Mouse (Mus musculus) neural tube, embryonic 12.5 days (tissue): ENCODE data around the gene Tsfm. TPM values are rescaled to one million over a fixed set of nuclear protein-coding genes. Genes with fewer than 3 reads are reported as not detected.
A peak's percentile ranks its signal among the peaks of the same experiment; 100 is the strongest.
"Not testable (repeated sequence)": the region's sequence is repeated elsewhere in the genome, so short reads cannot be mapped to it uniquely, and the experiment has no call there.

Source experiments
- ATAC-seq: fragments of 200-750 bp; cut with Nextera tagmentation; 2 replicates; pipeline ENCODE4 v1.8.0; 2017; ENCODE audit warnings: low read depth, mild to moderate bottlenecking, moderate TSS enrichment, moderate library complexity; ENCODE audit not compliant: low FRiP score
- H3K27ac ChIP-seq: fragments of 300-500 bp; sonication (generic); 2 replicates; pipeline ENCODE4 v1.5.1; 2016
- H3K27me3 ChIP-seq: fragments of 300-500 bp; sonication (generic); replicated peaks from 2 replicates; pipeline ENCODE4 v1.6.1; 2016; ENCODE audit warnings: mild to moderate bottlenecking
- H3K36me3 ChIP-seq: fragments of 300-500 bp; sonication (generic); 2 replicates; pipeline ENCODE4 v1.6.1; 2016; ENCODE audit warnings: mild to moderate bottlenecking
- H3K4me1 ChIP-seq: fragments of 300-500 bp; sonication (generic); 2 replicates; pipeline ENCODE4 v1.6.1; 2016
- H3K4me2 ChIP-seq: fragments of 300-500 bp; sonication (generic); replicated peaks from 2 replicates; pipeline ENCODE4 v1.6.1; 2016; ENCODE audit warnings: mild to moderate bottlenecking
- H3K4me3 ChIP-seq: fragments of 300-500 bp; sonication (generic); 2 replicates; pipeline ENCODE4 v1.5.1; 2016
- H3K9ac ChIP-seq: fragments of 300-500 bp; sonication (generic); 2 replicates; pipeline ENCODE4 v1.6.1; 2016; ENCODE audit warnings: mild to moderate bottlenecking
- H3K9me3 ChIP-seq: fragments of 300-500 bp; sonication (generic); 2 replicates; pipeline ENCODE4 v1.6.1; 2016; ENCODE audit warnings: mild to moderate bottlenecking
- WGBS: fragments of 180-500 bp; shearing (Covaris S2); methylation state at CpG from one replicate; pipeline ENCODE4 v1.1.7; 2016; 5-methylcytosine and 5-hydroxymethylcytosine counted together
- polyA plus RNA-seq: library from polyadenylated mRNA; unstranded; fragments of >200 nt; fragmentation: Nextera tagmentation; extraction: Ambion mirVana; gene quantifications from 2 replicates; pipeline ENCODE4 v1.2.1, GENCODE M21; 2016

Tsfm gene
- 70.7 and 70.9 TPM in 2 replicates for polyA plus RNA-seq

GRCm38 (mm10) chr10:127030336-127031296 lies at the start of gene Tsfm:
Tsfm (minus strand) TSS chr10:127030840.
- Histone ChIP-seq H3K4me1 (peaks cover 9% of the 10 kb centered on the region; the same call in 1 of the 2 replicates), H3K4me3 (peak within 1 kb of the TSS; percentile 75), H3K27me3 (no peaks in the 10 kb centered on the region), H3K4me2 (peak within 1 kb of the TSS; percentile 91), H3K9ac (peak within 1 kb of the TSS; percentile 85), H3K9me3 (no peaks in the 10 kb centered on the region), H3K27ac (no peak within 1 kb of the TSS), H3K36me3 (peaks cover 31% of the 10 kb centered on the region)
- ATAC-seq, result peak; percentile 83
- 5% methylated on average over 56 of the region's 56 CpGs for WGBS

- H3K9me3 ChIP-seq, result no peaks in the 10 kb centered on the region
- H3K27me3 ChIP-seq, result peaks cover 73% of the 10 kb centered on the region
- peaks cover 44% of the 10 kb centered on the region for H3K4me1 ChIP-seq
- WGBS, result 1% methylated on average over 70 of the region's 70 CpGs
- ATAC-seq, result no peak
- no peaks in the 10 kb centered on the region for H3K36me3 ChIP-seq
- no peak overlapping the region for H3K27ac ChIP-seq
- H3K9ac ChIP-seq, result peak overlapping the region; percentile 84
- H3K4me2 ChIP-seq, result peak overlapping the region; percentile 98
- H3K4me3 ChIP-seq, result peak overlapping the region; percentile 70
Observed at GRCm38 (mm10) chr10:127079665-127080391, 49.2 kb upstream of the Tsfm start.

GRCm38 (mm10) chr10:127078677-127079575 lies 48.3 kb upstream of the Tsfm start:
- peak overlapping the region; percentile 53; the same call in 1 of the 2 replicates for H3K27ac ChIP-seq
- under 1% methylated on average over 48 of the region's 49 CpGs for WGBS
- H3K9me3 ChIP-seq, result no peaks in the 10 kb centered on the region
- ATAC-seq, result peak; percentile 63
- H3K4me2 ChIP-seq, result peak overlapping the region; percentile 98
- H3K36me3 ChIP-seq, result no peaks in the 10 kb centered on the region
- peak overlapping the region; percentile 84 for H3K9ac ChIP-seq
- H3K4me1 ChIP-seq, result peaks cover 44% of the 10 kb centered on the region
- H3K27me3 ChIP-seq, result peaks cover 67% of the 10 kb centered on the region
- H3K4me3 ChIP-seq, result peak overlapping the region; percentile 70

GRCm38 (mm10) chr10:127078001-127078676 lies 47.5 kb upstream of the Tsfm start:
- Histone ChIP-seq H3K9ac (peak overlapping the region; percentile 23; the same call in 1 of the 2 replicates), H3K4me1 (peaks cover 44% of the 10 kb centered on the region), H3K27me3 (peaks cover 59% of the 10 kb centered on the region), H3K4me2 (peak overlapping the region; percentile 98), H3K4me3 (peak overlapping the region; percentile 70), H3K9me3 (no peaks in the 10 kb centered on the region), H3K27ac (no peak overlapping the region), H3K36me3 (no peaks in the 10 kb centered on the region)
- ATAC-seq, result peak; percentile 54
- 3% methylated on average over 12 of the region's 12 CpGs for WGBS

GRCm38 (mm10) chr10:127077515-127077914 lies 46.9 kb upstream of the Tsfm start:
- Histone ChIP-seq H3K9ac (peak overlapping the region; percentile 4; the same call in 1 of the 2 replicates), H3K27me3 (peaks cover 53% of the 10 kb centered on the region), H3K9me3 (no peaks in the 10 kb centered on the region), H3K4me1 (peaks cover 44% of the 10 kb centered on the region), H3K36me3 (no peaks in the 10 kb centered on the region), H3K4me2 (peak overlapping the region; percentile 98), H3K4me3 (no peak overlapping the region), H3K27ac (no peak overlapping the region)
- 4% methylated on average over 10 of the region's 10 CpGs for WGBS
- no peak for ATAC-seq

- Histone ChIP-seq H3K36me3 (no peaks in the 10 kb centered on the region), H3K9ac (no peak overlapping the region), H3K4me3 (no peak overlapping the region), H3K4me1 (peaks cover 34% of the 10 kb centered on the region), H3K9me3 (no peaks in the 10 kb centered on the region), H3K27me3 (peaks cover 39% of the 10 kb centered on the region), H3K27ac (no peak overlapping the region), H3K4me2 (no peak overlapping the region; the same call in 1 of the 2 replicates)
- WGBS, result 42% methylated on average over 4 of the region's 4 CpGs
- no peak for ATAC-seq
Observed at GRCm38 (mm10) chr10:127076082-127076481, 45.4 kb upstream of the Tsfm start.

GRCm38 (mm10) chr10:127075651-127076050 lies 45.0 kb upstream of the Tsfm start:
- ATAC-seq, result no peak
- WGBS, result 82% methylated on average over 8 of the region's 8 CpGs
- Histone ChIP-seq H3K9ac (no peak overlapping the region), H3K4me1 (peaks cover 34% of the 10 kb centered on the region), H3K4me2 (no peak overlapping the region), H3K36me3 (no peaks in the 10 kb centered on the region), H3K27ac (no peak overlapping the region), H3K4me3 (no peak overlapping the region), H3K27me3 (peaks cover 34% of the 10 kb centered on the region), H3K9me3 (no peaks in the 10 kb centered on the region)

GRCm38 (mm10) chr10:127075080-127075479 lies 44.4 kb upstream of the Tsfm start, which contains the start of gene Agap2:
Agap2 (plus strand) TSS chr10:127075284.
- no peak within 1 kb of the TSS; the same call in 1 of the 2 replicates for H3K4me2 ChIP-seq
- no peak within 1 kb of the TSS for H3K27ac ChIP-seq
- no peak within 1 kb of the TSS for H3K9ac ChIP-seq

GRCm38 (mm10) chr10:127073981-127074380 lies 43.3 kb upstream of the Tsfm start:
- H3K27ac ChIP-seq, result no peak overlapping the region
- ATAC-seq, result no peak
- H3K4me3 ChIP-seq, result no peak overlapping the region
- H3K9ac ChIP-seq, result no peak overlapping the region
- H3K36me3 ChIP-seq, result no peaks in the 10 kb centered on the region
- H3K4me2 ChIP-seq, result no peak overlapping the region
- 91% methylated on average over 1 of the region's 1 CpGs for WGBS
- H3K27me3 ChIP-seq, result peaks cover 18% of the 10 kb centered on the region
- H3K9me3 ChIP-seq, result no peaks in the 10 kb centered on the region
- H3K4me1 ChIP-seq, result peaks cover 24% of the 10 kb centered on the region

More at GRCm38 (mm10) chr10:127075080-127075479, 44.4 kb upstream of the Tsfm start, which contains the start of gene Agap2:
- Histone ChIP-seq H3K36me3 (no peaks in the 10 kb centered on the region), H3K4me3 (no peak within 1 kb of the TSS), H3K27me3 (peaks cover 29% of the 10 kb centered on the region), H3K4me1 (peaks cover 29% of the 10 kb centered on the region), H3K9me3 (no peaks in the 10 kb centered on the region)
- ATAC-seq, result no peak
- WGBS, result 66% methylated on average over 9 of the region's 9 CpGs

- ATAC-seq, H3K27ac ChIP-seq, H3K4me2 ChIP-seq, H3K4me3 ChIP-seq, H3K9me3 ChIP-seq, H3K9ac ChIP-seq, H3K36me3 ChIP-seq: not testable (repeated sequence)
- Histone ChIP-seq H3K4me1 (peaks cover 27% of the 10 kb centered on the region), H3K27me3 (peaks cover 13% of the 10 kb centered on the region)
- WGBS, result 71% methylated on average over 2 of the region's 2 CpGs
Observed at GRCm38 (mm10) chr10:127072969-127073368, 42.3 kb upstream of the Tsfm start.

GRCm38 (mm10) chr10:127072270-127072669 lies 41.6 kb upstream of the Tsfm start:
- not testable (repeated sequence) for H3K27me3 ChIP-seq, H3K4me2 ChIP-seq, H3K4me3 ChIP-seq, H3K9ac ChIP-seq, H3K9me3 ChIP-seq, H3K27ac ChIP-seq, ATAC-seq
- H3K4me1 ChIP-seq, result peaks cover 24% of the 10 kb centered on the region
- 93% methylated on average over 4 of the region's 4 CpGs for WGBS
- peaks cover 13% of the 10 kb centered on the region for H3K36me3 ChIP-seq
